Mouse (Mus musculus) limb, embryonic 10.5 days (tissue): ENCODE measurements around the gene Npdc1. TPM values are rescaled to one million over a fixed set of nuclear protein-coding genes. Genes with fewer than 3 reads are reported as not detected.

Experiments used
- DNase-seq: peaks from one replicate; pipeline ENCODE4 v3.0.0-alpha.2; 2017; ENCODE audit warnings: low spot score
- H3K27ac ChIP-seq: fragments of 300-500 bp; sonication (generic); 2 replicates; pipeline ENCODE4 v1.5.1; 2016; ENCODE audit warnings: mild to moderate bottlenecking
- H3K27me3 ChIP-seq: fragments of 300-500 bp; sonication (generic); 2 replicates; pipeline ENCODE4 v1.6.1; 2016; ENCODE audit warnings: low read depth, mild to moderate bottlenecking; ENCODE audit not compliant: poor library complexity, severe bottlenecking
- H3K36me3 ChIP-seq: fragments of 300-500 bp; sonication (generic); 2 replicates; pipeline ENCODE4 v1.6.1; 2016; ENCODE audit warnings: mild to moderate bottlenecking, moderate library complexity
- H3K4me1 ChIP-seq: fragments of 300-500 bp; sonication (generic); 2 replicates; pipeline ENCODE4 v1.6.1; 2016
- H3K4me3 ChIP-seq: fragments of 300-500 bp; sonication (generic); 2 replicates; pipeline ENCODE4 v1.5.1; 2016; ENCODE audit warnings: mild to moderate bottlenecking, moderate library complexity
- H3K9me3 ChIP-seq: fragments of 300-500 bp; sonication (generic); replicated peaks from 2 replicates; pipeline ENCODE4 v1.6.1; 2016; ENCODE audit warnings: mild to moderate bottlenecking
- WGBS: fragments of 180-500 bp; shearing (Covaris S2); methylation state at CpG from one replicate; pipeline ENCODE4 v1.1.7; 2016; 5-methylcytosine and 5-hydroxymethylcytosine counted together
- microRNA-seq: library from miRNA; unstranded; fragments of <30 nt; microRNA quantifications from one replicate; pipeline ENCODE4, GENCODE M21; 2017
- polyA plus RNA-seq: library from polyadenylated mRNA; unstranded; fragments of >200 nt; fragmentation: Nextera tagmentation; extraction: Ambion mirVana; gene quantifications from 2 replicates; pipeline ENCODE4 v1.2.1, GENCODE M21; 2016

The Npdc1 gene
- polyA plus RNA-seq, 1 experiment from 2014 or later, result 8.1 TPM

DNA sequence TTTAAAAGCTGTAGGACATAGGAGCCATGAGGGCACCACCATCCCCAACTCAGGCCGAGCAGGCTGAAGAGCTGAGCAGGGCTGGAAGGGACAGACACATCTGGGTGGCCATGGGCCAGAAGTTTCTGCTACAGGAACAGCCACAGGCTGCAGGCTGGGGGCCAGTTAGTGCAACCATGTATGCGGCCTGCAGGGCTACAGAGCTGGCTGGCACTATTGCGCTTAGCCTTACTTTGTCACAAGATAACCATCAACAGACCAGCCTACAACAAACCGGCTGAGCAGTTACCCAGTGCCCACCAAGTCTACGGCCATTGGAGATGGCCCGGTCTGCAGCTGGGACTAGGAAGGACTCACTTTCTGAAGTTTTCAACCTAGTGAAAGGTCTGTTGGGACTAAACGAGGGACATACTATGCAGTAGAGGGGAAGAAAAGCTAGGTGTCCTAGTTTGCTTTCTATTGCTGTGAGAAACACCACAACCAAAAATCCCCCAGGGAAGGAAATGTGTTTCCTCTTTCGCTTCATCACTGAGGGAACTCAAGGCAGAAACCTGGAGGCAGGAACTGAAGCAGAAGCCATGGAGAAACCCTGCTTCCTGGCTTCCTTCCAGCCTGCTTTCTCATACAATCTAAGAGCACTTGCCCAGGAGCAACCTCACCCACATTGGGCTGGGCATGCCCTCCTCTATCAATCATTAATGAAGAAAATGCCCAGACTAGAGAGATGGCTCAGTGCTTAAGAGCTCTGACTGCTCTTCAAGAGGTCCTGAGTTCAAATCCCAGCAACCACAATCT is 51.9 kb downstream of the Npdc1 start:
- 88% methylated on average over 8 of the region's 8 CpGs for WGBS
- Histone ChIP-seq H3K9me3 (no peaks in the 10 kb centered on the region), H3K27ac (no peak overlapping the region), H3K36me3 (0 out of 2 replicates have a peak, but pooled peaks cover 3% of the 10 kb centered on the region), H3K27me3 (no peaks in the 10 kb centered on the region), H3K4me3 (no peak overlapping the region), H3K4me1 (no peaks in the 10 kb centered on the region)
- DNase-seq, result no peak

- H3K27me3 ChIP-seq, result no peaks in the 10 kb centered on the region
- no peak for DNase-seq
- 48% methylated on average over 1 of the region's 1 CpGs for WGBS
- H3K4me3 ChIP-seq, result no peak overlapping the region
- no peaks in the 10 kb centered on the region for H3K9me3 ChIP-seq
- H3K36me3 ChIP-seq, result no peaks in the 10 kb centered on the region
- H3K27ac ChIP-seq, result no peak overlapping the region
- H3K4me1 ChIP-seq, result no peaks in the 10 kb centered on the region
These were observed 53.8 kb downstream of the Npdc1 start for GRCm38 (mm10) chr2:25452951-25453350.

GRCm38 (mm10) chr2:25456205-25456953 is 57.2 kb downstream of the Npdc1 start, which contains the start of gene Clic3:
Clic3 (plus strand) TSS chr2:25456838.
- 61% methylated on average over 14 of the region's 14 CpGs for WGBS
- DNase-seq, result no peak
- Histone ChIP-seq H3K36me3 (peaks cover 8% of the 10 kb centered on the region; the same call in 1 of the 2 replicates), H3K27me3 (no peaks in the 10 kb centered on the region), H3K9me3 (no peaks in the 10 kb centered on the region), H3K4me1 (peaks cover 15% of the 10 kb centered on the region), H3K27ac (no peak within 1 kb of the TSS), H3K4me3 (no peak within 1 kb of the TSS)

GRCm38 (mm10) chr2:25457022-25457896 is 58.1 kb downstream of the Npdc1 start:
- Histone ChIP-seq H3K4me3 (no peak overlapping the region), H3K4me1 (peaks cover 17% of the 10 kb centered on the region), H3K36me3 (peaks cover 8% of the 10 kb centered on the region; the same call in 1 of the 2 replicates), H3K9me3 (no peaks in the 10 kb centered on the region), H3K27me3 (no peaks in the 10 kb centered on the region), H3K27ac (no peak overlapping the region)
- WGBS, result 88% methylated on average over 9 of the region's 9 CpGs
- DNase-seq, result no peak

DNA sequence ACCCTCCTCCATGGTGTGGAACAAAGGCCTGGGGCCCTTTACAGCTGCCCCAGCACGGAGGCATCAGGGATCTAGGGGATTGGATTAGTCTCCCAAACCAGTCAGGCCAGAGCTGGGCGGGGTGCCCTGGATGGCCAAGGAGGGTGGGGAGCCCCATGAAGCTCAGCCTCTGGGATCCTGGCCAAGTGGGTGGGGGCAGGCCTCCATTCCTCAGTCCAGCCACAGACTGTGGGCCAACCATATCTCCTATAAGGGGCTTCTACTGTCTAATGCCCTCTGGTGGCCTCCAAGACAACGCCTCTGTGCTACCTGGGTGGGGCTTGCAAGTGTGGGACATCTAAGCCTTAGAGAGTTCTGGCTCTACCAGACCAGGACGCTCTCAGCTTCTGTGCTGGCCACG is 59.8 kb downstream of the Npdc1 start:
- Histone ChIP-seq H3K36me3 (peaks cover 8% of the 10 kb centered on the region; the same call in 1 of the 2 replicates), H3K4me3 (no peak overlapping the region), H3K9me3 (no peaks in the 10 kb centered on the region), H3K4me1 (peaks cover 17% of the 10 kb centered on the region), H3K27ac (no peak overlapping the region), H3K27me3 (no peaks in the 10 kb centered on the region)
- 81% methylated on average over 5 of the region's 5 CpGs for WGBS
- DNase-seq, result no peak

Small RNAs within 50 kb of the gene (microRNA-seq; reads per million reads assigned to microRNA genes)
- not detected for gene Mir3087

Other genes with a start within 250 kb of the Npdc1 start
- gene Nrarp, start 218.6 kb upstream of the Npdc1 start, polyA plus RNA-seq, result 7.9 and 10.3 TPM in 2 replicates
- 3.2 TPM in 2 replicates for gene Tor4a, start 202.5 kb upstream of the Npdc1 start, polyA plus RNA-seq
- 129 and 137 TPM in 2 replicates for gene Nelfb, start 187.9 kb upstream of the Npdc1 start, polyA plus RNA-seq
- gene Stpg3, start 184.7 kb upstream of the Npdc1 start, polyA plus RNA-seq, result 0.14 TPM in 1 of 2 replicates, not detected in the other
- gene Fam166a, start 180.6 kb upstream of the Npdc1 start, polyA plus RNA-seq, result 1.0 TPM in 1 of 2 replicates, not detected in the other
- 597 and 608 TPM in 2 replicates for gene Tubb4b, start 174.6 kb upstream of the Npdc1 start, polyA plus RNA-seq
- not detected in 2 replicates for gene Slc34a3, start 165.0 kb upstream of the Npdc1 start, polyA plus RNA-seq
- not detected in 2 replicates for gene Rnf224, start 162.6 kb upstream of the Npdc1 start, polyA plus RNA-seq
- gene Rnf208, start 157.1 kb upstream of the Npdc1 start, polyA plus RNA-seq, result 3.8 and 5.7 TPM in 2 replicates
- 0.25 TPM in 1 of 2 replicates, not detected in the other for gene Cysrt1, start 156.9 kb upstream of the Npdc1 start, polyA plus RNA-seq
- gene AL732309.1, start 152.5 kb upstream of the Npdc1 start, polyA plus RNA-seq, result 6.5 and 7.8 TPM in 2 replicates
- gene Tmem203, start 143.9 kb upstream of the Npdc1 start, polyA plus RNA-seq, result 14.5 and 18.4 TPM in 2 replicates
- gene Tprn, start 136.7 kb upstream of the Npdc1 start, polyA plus RNA-seq, result 8.7 and 9.7 TPM in 2 replicates
- 235 and 243 TPM in 2 replicates for gene Ssna1, start 126.9 kb upstream of the Npdc1 start, polyA plus RNA-seq
- gene Anapc2, start 126.9 kb upstream of the Npdc1 start, polyA plus RNA-seq, result 138 and 153 TPM in 2 replicates
- gene Tmem210, start 111.2 kb upstream of the Npdc1 start, polyA plus RNA-seq, result not detected in 2 replicates
- not detected in 2 replicates for gene Lrrc26, start 109.4 kb upstream of the Npdc1 start, polyA plus RNA-seq
- 0.30 and 0.46 TPM in 2 replicates for gene Grin1, start 80.2 kb upstream of the Npdc1 start, polyA plus RNA-seq
- gene Man1b1, start 67.0 kb upstream of the Npdc1 start, polyA plus RNA-seq, result 42.6 and 54.6 TPM in 2 replicates
- gene Dpp7, start 43.0 kb upstream of the Npdc1 start, polyA plus RNA-seq, result 15.7 and 18.7 TPM in 2 replicates
- 8.1 and 9.0 TPM in 2 replicates for gene Uap1l1, start 33.7 kb upstream of the Npdc1 start, polyA plus RNA-seq
- 88.3 and 88.7 TPM in 2 replicates for gene Sapcd2, start 27.0 kb upstream of the Npdc1 start, polyA plus RNA-seq
- 0.19 TPM in 1 of 2 replicates, not detected in the other for gene Entpd2, start 3.5 kb upstream of the Npdc1 start, polyA plus RNA-seq
- not detected in 2 replicates for gene Fut7, start 23.9 kb downstream of the Npdc1 start, polyA plus RNA-seq
- 2.8 and 4.4 TPM in 2 replicates for gene Abca2, start 29.4 kb downstream of the Npdc1 start, polyA plus RNA-seq
- 0.30 and 1.1 TPM in 2 replicates for gene Clic3, start 57.5 kb downstream of the Npdc1 start, polyA plus RNA-seq
- gene Paxx, start 61.7 kb downstream of the Npdc1 start, polyA plus RNA-seq, result 10.0 and 14.6 TPM in 2 replicates
- gene Ptgds, start 70.7 kb downstream of the Npdc1 start, polyA plus RNA-seq, result not detected in 2 replicates
- gene Lcn12, start 94.6 kb downstream of the Npdc1 start, polyA plus RNA-seq, result not detected in 2 replicates
- gene Fbxw5, start 101.4 kb downstream of the Npdc1 start, polyA plus RNA-seq, result 83.6 and 94.6 TPM in 2 replicates
- 6.1 and 7.0 TPM in 2 replicates for gene C8g, start 102.4 kb downstream of the Npdc1 start, polyA plus RNA-seq
- 46.1 and 46.2 TPM in 2 replicates for gene Traf2, start 147.6 kb downstream of the Npdc1 start, polyA plus RNA-seq
- gene Edf1, start 158.5 kb downstream of the Npdc1 start, polyA plus RNA-seq, result 307 and 320 TPM in 2 replicates
- 2.3 and 8.2 TPM in 2 replicates for gene Mamdc4, start 175.5 kb downstream of the Npdc1 start, polyA plus RNA-seq
- 157 and 161 TPM in 2 replicates for gene Phpt1, start 175.9 kb downstream of the Npdc1 start, polyA plus RNA-seq
- gene Ajm1, start 182.4 kb downstream of the Npdc1 start, polyA plus RNA-seq, result 0.06 and 0.08 TPM in 2 replicates
- gene Rabl6, start 209.2 kb downstream of the Npdc1 start, polyA plus RNA-seq, result 83.3 and 88.5 TPM in 2 replicates
- gene Ccdc183, start 218.3 kb downstream of the Npdc1 start, polyA plus RNA-seq, result 0.13 TPM in 1 of 2 replicates, not detected in the other
- 17.0 and 20.7 TPM in 2 replicates for gene Tmem141, start 222.7 kb downstream of the Npdc1 start, polyA plus RNA-seq
- gene Fcna, start 228.7 kb downstream of the Npdc1 start, polyA plus RNA-seq, result 0.34 and 0.43 TPM in 2 replicates